Mouse (Mus musculus) testis, adult 2 months (tissue): ENCODE measurements around the gene Mon2.

ENCODE experiments used
- CTCF ChIP-seq: fragments of 200-500 bp; IDR thresholded peaks from 2 replicates; pipeline ENCODE4 v1.5.1; 2012; ENCODE audit warnings: low read depth, mild to moderate bottlenecking, inconsistent platforms, low read length, moderate library complexity; ENCODE audit not compliant: control insufficient read depth, insufficient read depth, insufficient replicate concordance
- POLR2A ChIP-seq: fragments of 200-500 bp; IDR thresholded peaks from 2 replicates; pipeline ENCODE4 v1.6.1; 2012; ENCODE audit warnings: low read depth, mild to moderate bottlenecking, inconsistent platforms, low read length, moderate library complexity; ENCODE audit not compliant: control insufficient read depth

DNA sequence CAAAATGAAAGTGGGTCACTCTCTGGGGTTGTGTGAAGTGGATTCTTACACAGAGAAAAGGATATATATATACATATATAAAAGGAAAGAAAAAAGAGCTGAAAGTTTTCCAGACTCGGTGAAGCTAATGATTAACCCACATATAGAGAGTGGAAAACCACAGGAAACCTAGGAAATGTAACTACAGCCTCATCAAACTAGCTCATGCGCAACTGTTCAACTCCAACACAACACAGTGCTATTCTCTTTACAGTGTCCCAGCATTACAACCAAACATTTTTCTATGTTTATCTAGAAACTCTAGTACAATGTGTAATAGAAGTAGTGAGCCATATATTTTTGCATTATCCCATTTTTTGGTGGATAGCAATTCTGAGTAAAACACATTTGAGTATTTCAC is 24.3 kb upstream of the Mon2 start:
- TF ChIP-seq POLR2A = no peak
- TF ChIP-seq CTCF = no peak
